Mouse (Mus musculus): ENCODE data around the gene St5. TPM values are rescaled to one million over a fixed set of nuclear protein-coding genes. Genes with fewer than 3 reads are reported as not detected.

St5 gene
- polyA plus RNA-seq, 1 experiment from 2014 or later: 18.6 TPM

DNA sequence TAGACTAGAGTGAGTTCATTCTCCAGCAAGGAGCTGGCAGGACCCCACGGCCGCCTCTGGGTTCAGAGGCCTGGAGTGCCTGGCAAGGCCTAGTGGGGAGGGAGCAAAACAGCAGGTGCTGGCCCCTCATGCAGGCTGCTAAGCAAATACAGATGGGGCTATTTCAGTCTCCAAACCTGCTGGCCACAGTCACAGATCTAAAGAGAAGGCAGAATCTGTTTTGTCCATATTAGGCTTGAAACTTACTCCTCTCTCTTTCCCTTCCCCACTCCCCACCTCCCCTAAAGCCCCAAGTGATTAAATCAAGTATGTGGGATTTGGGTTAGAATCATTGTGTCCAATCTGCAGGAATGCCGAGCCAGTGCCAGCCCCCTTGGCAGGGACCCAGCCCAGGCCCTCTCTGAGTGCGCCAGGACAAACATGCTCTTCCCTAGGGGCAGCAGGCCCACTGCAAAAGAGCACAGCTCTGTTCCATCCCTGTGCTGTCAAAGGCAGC is 166.9 kb downstream of the St5 start:
- ATAC-seq: peak; percentile 86
- Histone ChIP-seq H3K27ac (ENCODE audit: low read length) (peak overlapping the region; percentile 24; the same call in 1 of the 2 replicates), H3K9me3 (replicated peaks; ENCODE audit: control insufficient read depth, low read length, poor library complexity, severe bottlenecking) (no peaks in the 10 kb centered on the region), H3K36me3 (ENCODE audit: control insufficient read depth, insufficient read depth, low read length) (peaks cover 2% of the 10 kb centered on the region; the same call in 1 of the 2 replicates), H3K4me2 (ENCODE audit: low read length) (no peak overlapping the region), H3K4me1 (ENCODE audit: control insufficient read depth, insufficient read depth, low read length) (peaks cover 2% of the 10 kb centered on the region; the same call in 1 of the 2 replicates), H3K4me3 (ENCODE audit: low read depth, low read length) (no peak overlapping the region), H3K9ac (ENCODE audit: low read depth, low read length) (no peak overlapping the region), H3K27me3 (ENCODE audit: control insufficient read depth, insufficient read depth, low read depth, low read length) (no peaks in the 10 kb centered on the region)
- WGBS: 33% methylated on average over 4 of the region's 4 CpGs

DNA sequence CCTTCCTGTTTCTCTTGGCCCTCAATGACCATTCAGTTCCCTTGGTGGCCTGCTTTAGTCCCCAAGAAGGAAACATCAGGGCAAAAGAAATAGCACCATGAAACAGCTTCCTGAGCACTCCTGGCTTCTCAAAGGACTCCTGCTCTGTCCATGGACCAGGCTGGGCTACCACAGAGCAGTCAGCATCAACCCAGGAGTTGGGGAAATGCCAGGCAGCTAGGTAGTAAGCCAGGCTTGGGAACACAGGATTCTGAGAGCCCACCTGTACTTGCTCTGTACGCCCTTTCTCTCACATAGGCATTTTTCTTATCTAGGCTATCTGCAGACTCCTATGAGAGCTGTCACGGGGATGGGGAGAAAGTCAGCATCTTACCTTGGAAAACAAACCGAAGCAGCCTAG is 168.5 kb downstream of the St5 start:
- WGBS: 88% methylated on average over 3 of the region's 3 CpGs

DNA sequence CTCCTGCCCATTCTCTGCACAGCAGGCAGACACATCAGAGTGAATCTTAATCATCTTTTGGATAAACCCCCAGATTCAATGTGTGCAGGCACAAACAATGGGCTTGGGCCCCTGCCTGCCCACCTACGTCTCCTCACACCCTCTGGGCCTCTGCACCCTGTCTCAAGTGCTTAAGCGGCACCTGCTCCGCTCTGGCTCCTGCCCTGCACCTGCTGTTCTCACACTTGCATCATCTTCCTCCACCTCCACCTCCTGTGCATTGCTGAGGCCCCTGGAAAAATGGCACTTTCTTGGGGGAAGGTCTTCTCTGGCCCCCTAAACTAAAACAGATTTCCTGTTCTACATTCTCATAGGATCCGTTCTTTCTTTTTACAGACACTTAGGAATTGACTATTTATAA is 169.5 kb downstream of the St5 start:
- Histone ChIP-seq H3K9ac (ENCODE audit: low read depth, low read length) (no peak overlapping the region), H3K27me3 (ENCODE audit: control insufficient read depth, insufficient read depth, low read depth, low read length) (no peaks in the 10 kb centered on the region), H3K4me3 (ENCODE audit: low read depth, low read length) (no peak overlapping the region), H3K36me3 (ENCODE audit: control insufficient read depth, insufficient read depth, low read length) (peaks cover 2% of the 10 kb centered on the region; the same call in 1 of the 2 replicates), H3K4me2 (ENCODE audit: low read length) (no peak overlapping the region), H3K27ac (ENCODE audit: low read length) (no peak overlapping the region), H3K9me3 (replicated peaks; ENCODE audit: control insufficient read depth, low read length, poor library complexity, severe bottlenecking) (no peaks in the 10 kb centered on the region), H3K4me1 (ENCODE audit: control insufficient read depth, insufficient read depth, low read length) (peaks cover 2% of the 10 kb centered on the region; the same call in 1 of the 2 replicates)
- ATAC-seq: no peak
- 80% methylated on average over 4 of the region's 4 CpGs for WGBS

More for the DNA sequence above, 168.5 kb downstream of the St5 start:
- peaks cover 2% of the 10 kb centered on the region; the same call in 1 of the 2 replicates for H3K36me3 ChIP-seq (ENCODE audit: control insufficient read depth, insufficient read depth, low read length)
- H3K4me1 ChIP-seq (ENCODE audit: control insufficient read depth, insufficient read depth, low read length): peaks cover 2% of the 10 kb centered on the region; the same call in 1 of the 2 replicates
- no peak overlapping the region for H3K4me2 ChIP-seq (ENCODE audit: low read length)
- H3K27ac ChIP-seq (ENCODE audit: low read length): no peak overlapping the region
- no peaks in the 10 kb centered on the region for H3K9me3 ChIP-seq (replicated peaks; ENCODE audit: control insufficient read depth, low read length, poor library complexity, severe bottlenecking)
- no peak overlapping the region for H3K9ac ChIP-seq (ENCODE audit: low read depth, low read length)
- no peaks in the 10 kb centered on the region for H3K27me3 ChIP-seq (ENCODE audit: control insufficient read depth, insufficient read depth, low read depth, low read length)
- no peak overlapping the region for H3K4me3 ChIP-seq (ENCODE audit: low read depth, low read length)
- ATAC-seq: no peak

DNA sequence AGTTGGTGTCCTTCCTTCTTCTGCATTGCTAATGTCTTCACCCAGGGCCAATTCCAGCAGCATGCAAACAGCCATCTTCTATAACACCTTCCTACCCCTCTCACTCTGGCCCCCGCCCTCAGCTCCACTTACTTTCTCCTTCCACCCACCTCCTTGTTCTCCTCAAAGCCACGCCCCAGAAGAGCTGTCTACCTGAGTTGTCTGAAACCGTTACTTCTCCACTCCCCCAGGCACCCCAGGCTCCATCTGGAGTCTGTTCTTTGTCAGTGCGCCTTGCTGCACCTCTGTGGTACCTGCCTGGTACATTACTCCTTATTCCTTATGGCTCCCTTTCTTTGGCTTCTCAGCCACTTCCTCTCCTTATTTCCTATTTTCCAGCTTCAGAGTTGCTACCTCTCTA is 170.3 kb downstream of the St5 start:
- no peak for ATAC-seq
- Histone ChIP-seq H3K9ac (ENCODE audit: low read depth, low read length) (no peak overlapping the region), H3K27ac (ENCODE audit: low read length) (no peak overlapping the region), H3K4me3 (ENCODE audit: low read depth, low read length) (no peak overlapping the region), H3K9me3 (replicated peaks; ENCODE audit: control insufficient read depth, low read length, poor library complexity, severe bottlenecking) (no peaks in the 10 kb centered on the region), H3K27me3 (ENCODE audit: control insufficient read depth, insufficient read depth, low read depth, low read length) (no peaks in the 10 kb centered on the region), H3K4me1 (ENCODE audit: control insufficient read depth, insufficient read depth, low read length) (peaks cover 2% of the 10 kb centered on the region; the same call in 1 of the 2 replicates), H3K4me2 (ENCODE audit: low read length) (no peak overlapping the region), H3K36me3 (ENCODE audit: control insufficient read depth, insufficient read depth, low read length) (peaks cover 2% of the 10 kb centered on the region; the same call in 1 of the 2 replicates)
- whole genome bisulfite sequencing: 90% methylated on average over 4 of the region's 4 CpGs

DNA sequence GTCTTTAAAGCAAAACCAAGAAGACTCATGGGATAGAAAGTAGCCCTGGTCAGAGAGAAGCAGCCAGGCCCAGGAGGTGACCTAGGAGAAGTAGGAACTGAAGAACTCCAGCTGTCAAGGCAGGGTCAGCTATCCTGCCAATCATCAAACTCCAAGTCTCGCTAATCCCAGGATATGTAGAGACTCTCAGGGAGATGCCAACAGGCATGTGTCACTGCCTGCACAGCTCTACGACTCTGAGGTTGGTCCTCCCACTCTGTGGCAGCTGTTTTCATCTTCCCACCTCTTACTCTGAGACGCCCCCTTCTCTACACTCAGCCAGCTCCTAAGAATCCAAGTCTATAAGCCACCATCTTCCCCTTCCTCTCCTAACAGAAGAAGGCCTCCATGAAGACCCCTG is 170.7 kb downstream of the St5 start:
- Histone ChIP-seq H3K27ac (ENCODE audit: low read length) (no peak overlapping the region), H3K27me3 (ENCODE audit: control insufficient read depth, insufficient read depth, low read depth, low read length) (no peaks in the 10 kb centered on the region), H3K4me2 (ENCODE audit: low read length) (no peak overlapping the region), H3K4me1 (ENCODE audit: control insufficient read depth, insufficient read depth, low read length) (peaks cover 2% of the 10 kb centered on the region; the same call in 1 of the 2 replicates), H3K36me3 (ENCODE audit: control insufficient read depth, insufficient read depth, low read length) (peaks cover 2% of the 10 kb centered on the region; the same call in 1 of the 2 replicates), H3K9me3 (replicated peaks; ENCODE audit: control insufficient read depth, low read length, poor library complexity, severe bottlenecking) (no peaks in the 10 kb centered on the region), H3K9ac (ENCODE audit: low read depth, low read length) (no peak overlapping the region), H3K4me3 (ENCODE audit: low read depth, low read length) (no peak overlapping the region)
- 85% methylated on average over 3 of the region's 3 CpGs for WGBS
- ATAC-seq: no peak

DNA sequence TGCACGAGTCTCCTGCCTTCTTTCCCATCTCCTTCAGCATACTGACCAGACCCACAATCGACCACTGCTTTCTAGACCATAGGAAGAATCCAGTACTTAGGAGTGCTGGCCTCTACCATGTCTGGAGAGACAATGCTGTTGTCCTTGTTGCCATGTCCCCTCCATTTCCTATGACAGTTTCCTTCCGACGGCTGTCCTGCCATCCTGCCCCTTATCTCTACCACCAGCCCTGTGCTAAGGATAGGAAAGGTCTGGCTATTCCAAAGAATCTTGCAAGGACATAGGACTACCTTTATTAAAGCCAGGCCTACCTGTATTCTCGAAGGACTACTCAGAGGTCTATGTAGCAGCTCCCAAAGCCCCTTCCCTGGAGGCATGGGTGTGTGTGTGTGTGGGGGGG is 171.9 kb downstream of the St5 start:
- Histone ChIP-seq H3K4me3 (ENCODE audit: low read depth, low read length) (no peak overlapping the region), H3K36me3 (ENCODE audit: control insufficient read depth, insufficient read depth, low read length) (peaks cover 2% of the 10 kb centered on the region; the same call in 1 of the 2 replicates), H3K9ac (ENCODE audit: low read depth, low read length) (no peak overlapping the region), H3K9me3 (replicated peaks; ENCODE audit: control insufficient read depth, low read length, poor library complexity, severe bottlenecking) (no peaks in the 10 kb centered on the region), H3K4me2 (ENCODE audit: low read length) (no peak overlapping the region), H3K27me3 (ENCODE audit: control insufficient read depth, insufficient read depth, low read depth, low read length) (no peaks in the 10 kb centered on the region), H3K4me1 (ENCODE audit: control insufficient read depth, insufficient read depth, low read length) (no peaks in the 10 kb centered on the region), H3K27ac (ENCODE audit: low read length) (no peak overlapping the region)
- ATAC-seq: no peak
- 86% methylated on average over 5 of the region's 5 CpGs for WGBS

DNA sequence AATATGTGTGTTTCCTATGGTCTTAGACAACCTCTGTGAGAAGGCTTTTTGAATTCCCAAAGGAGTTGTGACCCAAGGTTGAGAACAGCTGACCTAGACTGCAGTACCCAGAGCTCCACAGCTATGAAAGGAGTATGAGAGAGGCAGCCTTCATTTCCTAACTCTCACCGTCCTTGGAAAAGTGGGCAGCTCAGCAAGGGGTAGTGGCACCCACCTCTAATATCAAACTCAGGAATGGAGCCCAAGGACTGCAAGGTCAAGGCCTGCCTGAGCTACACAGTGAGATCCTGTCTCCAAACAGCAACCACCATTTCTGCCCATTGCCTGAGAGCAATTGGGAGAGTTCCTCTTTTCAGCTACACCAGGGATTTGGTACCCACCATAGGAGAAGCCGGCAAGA is 173.7 kb downstream of the St5 start:
- ATAC-seq: no peak
- 88% methylated on average over 2 of the region's 2 CpGs for WGBS

DNA sequence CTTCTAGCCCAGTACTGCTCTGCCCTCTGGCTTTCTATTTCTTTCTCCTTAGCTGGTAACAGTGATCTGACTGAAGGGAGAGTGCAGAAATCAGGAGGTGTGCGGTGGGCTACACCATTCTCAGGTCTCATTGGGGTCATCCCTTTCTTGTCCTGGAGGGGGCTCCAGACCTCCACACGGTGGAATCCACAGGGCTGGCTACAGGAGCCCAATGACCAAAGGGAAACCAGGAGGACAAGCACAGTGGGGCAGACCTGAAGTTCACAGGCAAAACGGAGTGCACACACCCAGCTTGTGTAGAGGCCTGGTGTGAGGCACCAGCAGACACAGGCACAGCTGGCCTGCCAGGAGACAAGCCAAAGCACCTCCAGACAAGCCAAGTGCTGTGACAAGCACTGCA is 175.0 kb downstream of the St5 start:
- Histone ChIP-seq H3K4me3 (ENCODE audit: low read depth, low read length) (no peak overlapping the region), H3K9ac (ENCODE audit: low read depth, low read length) (no peak overlapping the region), H3K9me3 (replicated peaks; ENCODE audit: control insufficient read depth, low read length, poor library complexity, severe bottlenecking) (no peaks in the 10 kb centered on the region), H3K27me3 (ENCODE audit: control insufficient read depth, insufficient read depth, low read depth, low read length) (no peaks in the 10 kb centered on the region), H3K4me2 (ENCODE audit: low read length) (no peak overlapping the region), H3K36me3 (ENCODE audit: control insufficient read depth, insufficient read depth, low read length) (peaks cover 14% of the 10 kb centered on the region), H3K4me1 (ENCODE audit: control insufficient read depth, insufficient read depth, low read length) (no peaks in the 10 kb centered on the region), H3K27ac (ENCODE audit: low read length) (no peak overlapping the region)
- peak; percentile 73; the same call in 1 of the 2 replicates for ATAC-seq
- 19% methylated on average over 3 of the region's 3 CpGs for WGBS

More for the DNA sequence above, 173.7 kb downstream of the St5 start:
- H3K36me3 ChIP-seq (ENCODE audit: control insufficient read depth, insufficient read depth, low read length): peaks cover 9% of the 10 kb centered on the region
- H3K4me3 ChIP-seq (ENCODE audit: low read depth, low read length): no peak overlapping the region
- no peak overlapping the region for H3K4me2 ChIP-seq (ENCODE audit: low read length)
- no peak overlapping the region for H3K27ac ChIP-seq (ENCODE audit: low read length)
- H3K27me3 ChIP-seq (ENCODE audit: control insufficient read depth, insufficient read depth, low read depth, low read length): no peaks in the 10 kb centered on the region
- no peaks in the 10 kb centered on the region for H3K4me1 ChIP-seq (ENCODE audit: control insufficient read depth, insufficient read depth, low read length)
- H3K9ac ChIP-seq (ENCODE audit: low read depth, low read length): no peak overlapping the region
- no peaks in the 10 kb centered on the region for H3K9me3 ChIP-seq (replicated peaks; ENCODE audit: control insufficient read depth, low read length, poor library complexity, severe bottlenecking)

DNA sequence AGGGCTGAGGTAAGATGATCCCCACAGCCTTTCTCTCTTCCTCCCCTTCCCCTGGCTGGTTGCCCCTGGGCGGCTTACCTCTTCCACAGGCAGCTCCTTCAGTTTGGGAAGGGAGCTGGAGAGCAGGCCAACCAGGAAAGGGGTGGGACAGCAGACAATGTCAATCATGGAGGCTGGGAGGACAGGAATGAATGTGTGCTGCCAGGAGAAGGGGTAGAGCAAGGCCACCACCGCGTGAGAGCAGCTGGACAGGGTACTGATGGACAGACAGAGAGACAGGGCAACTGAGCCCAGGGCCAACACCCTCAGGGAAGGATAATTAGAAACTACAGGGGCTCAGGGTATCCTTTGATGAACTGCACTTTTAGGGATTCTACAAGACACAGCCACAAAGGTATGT is 175.9 kb downstream of the St5 start:
- no peak for ATAC-seq
- no peaks in the 10 kb centered on the region for H3K4me1 ChIP-seq (ENCODE audit: control insufficient read depth, insufficient read depth, low read length)
- no peak overlapping the region for H3K27ac ChIP-seq (ENCODE audit: low read length)
- WGBS: 77% methylated on average over 2 of the region's 3 CpGs
- no peak overlapping the region for H3K4me3 ChIP-seq (ENCODE audit: low read depth, low read length)
- H3K9me3 ChIP-seq (replicated peaks; ENCODE audit: control insufficient read depth, low read length, poor library complexity, severe bottlenecking): no peaks in the 10 kb centered on the region
- peaks cover 17% of the 10 kb centered on the region for H3K36me3 ChIP-seq (ENCODE audit: control insufficient read depth, insufficient read depth, low read length)
- H3K9ac ChIP-seq (ENCODE audit: low read depth, low read length): no peak overlapping the region
- H3K27me3 ChIP-seq (ENCODE audit: control insufficient read depth, insufficient read depth, low read depth, low read length): no peaks in the 10 kb centered on the region
- H3K4me2 ChIP-seq (ENCODE audit: low read length): no peak overlapping the region

Data from midbrain, embryonic 16.5 days (tissue).